Mouse (Mus musculus): ENCODE results near the gene Rptor.
"Not testable (repeated sequence)": the region's sequence is repeated elsewhere in the genome, so short reads cannot be mapped to it uniquely, and the experiment has no call there.

The Rptor gene

GRCm38 (mm10) chr11:119650456-119650855, 47.8 kb downstream of the Rptor start:
- DNase-seq (ENCODE audit: low spot score in 2 of 2), result no peak

- no peak for DNase-seq (ENCODE audit: low spot score in 2 of 2)
These were observed 50.6 kb downstream of the Rptor start for GRCm38 (mm10) chr11:119653336-119653735.

- DNase-seq (ENCODE audit: low spot score in 2 of 2), result no peak
These were observed 54.8 kb downstream of the Rptor start for GRCm38 (mm10) chr11:119657534-119657933.

DNA sequence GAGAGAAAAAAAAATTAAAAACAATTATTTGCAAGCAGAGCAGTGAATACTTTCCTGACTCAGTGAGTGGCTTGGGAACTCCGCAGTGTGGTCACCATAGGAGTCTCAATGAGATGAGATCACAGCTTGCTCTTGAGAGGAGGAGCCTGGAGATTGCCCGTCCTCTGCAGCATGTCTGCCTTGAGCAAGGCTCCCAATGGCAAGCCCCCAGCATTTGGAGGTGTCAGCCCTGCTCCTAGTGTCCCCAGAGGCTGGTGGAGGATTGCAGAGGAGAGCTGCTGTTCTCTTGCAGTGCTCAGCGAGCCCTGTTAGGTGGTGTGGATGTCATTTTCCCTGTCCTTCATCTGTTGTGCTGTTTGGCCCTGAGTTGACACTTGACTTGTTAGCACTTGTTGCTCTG, 56.6 kb downstream of the Rptor start:
- no peak for DNase-seq (ENCODE audit: low spot score in 2 of 2)

- DNase-seq (ENCODE audit: low spot score in 2 of 2), result not testable (repeated sequence)
These were observed 58.8 kb downstream of the Rptor start for GRCm38 (mm10) chr11:119661479-119661878.

DNA sequence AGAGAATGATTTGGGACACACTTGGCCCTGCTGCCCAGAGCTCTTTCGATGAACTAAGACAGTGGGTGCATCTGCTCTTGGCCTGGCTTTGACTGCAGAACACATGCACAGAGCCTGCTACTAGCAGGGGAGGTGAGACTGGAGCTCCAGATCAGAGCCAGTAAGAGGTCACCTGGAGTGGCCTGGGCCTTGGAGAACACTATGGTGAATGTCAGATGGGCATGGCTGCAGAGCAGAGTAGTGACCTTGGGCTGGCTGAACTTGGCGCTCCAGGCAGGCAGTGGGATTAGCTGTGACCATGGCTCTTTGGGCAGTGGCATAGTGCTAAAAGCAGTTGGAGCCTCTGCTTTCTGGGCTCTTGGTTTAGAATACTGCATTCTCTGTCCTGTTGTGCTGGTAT, 61.2 kb downstream of the Rptor start:
- DNase-seq (ENCODE audit: low spot score in 2 of 2), result no peak

DNA sequence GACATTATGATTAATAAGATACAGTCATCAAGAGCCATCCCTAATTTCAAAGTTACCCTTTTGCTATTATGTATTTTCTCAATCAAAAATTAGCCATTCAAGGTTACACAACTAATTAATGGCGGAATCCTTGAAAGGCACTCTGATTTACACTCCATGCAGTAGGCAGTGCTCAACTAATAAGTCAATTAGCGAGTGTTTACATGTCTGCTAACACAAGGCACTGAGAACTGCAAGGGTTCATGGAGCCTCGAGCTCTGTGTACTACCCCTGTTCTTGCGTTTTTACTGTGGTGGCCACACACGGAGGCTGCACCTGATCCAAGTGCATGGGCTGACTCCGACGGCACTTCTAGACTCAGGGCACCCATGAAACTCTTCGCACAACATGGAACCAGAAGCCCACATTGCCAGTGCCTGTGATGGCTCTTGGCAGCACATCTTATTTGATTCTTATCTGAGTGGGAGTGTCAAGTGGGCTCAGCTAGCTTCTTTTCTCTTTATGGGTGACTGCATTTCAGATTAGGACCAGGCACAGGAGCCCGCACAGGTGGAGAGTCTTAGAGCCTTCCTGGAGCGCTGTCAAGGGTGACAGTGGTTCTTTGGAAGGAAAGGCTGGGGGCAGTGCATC, 62.1 kb downstream of the Rptor start:
- DNase-seq (ENCODE audit: low spot score in 2 of 2), result no peak

DNA sequence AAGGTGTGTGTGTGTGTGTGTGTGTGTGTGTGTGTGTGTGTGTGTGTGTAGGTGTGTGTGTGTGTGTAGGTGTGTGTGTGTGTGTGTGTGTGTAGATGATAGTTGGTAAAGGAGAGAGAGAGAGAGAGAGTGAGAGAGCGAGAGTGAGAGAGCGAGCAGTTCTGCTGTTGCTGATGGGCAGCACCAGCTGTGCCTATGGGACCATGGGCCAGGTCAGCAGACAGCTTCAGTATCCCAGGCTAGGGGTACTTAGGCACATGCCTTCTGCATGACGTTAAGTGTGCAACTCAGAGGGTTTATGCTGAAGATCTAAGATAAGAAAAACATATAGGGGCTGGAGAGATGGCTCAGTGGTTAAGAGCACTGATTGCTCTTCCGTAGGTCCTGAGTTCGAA, 62.6 kb downstream of the Rptor start:
- DNase-seq (ENCODE audit: low spot score in 2 of 2), result no peak

GRCm38 (mm10) chr11:119666567-119667108, 63.9 kb downstream of the Rptor start:
- DNase-seq (ENCODE audit: low spot score in 2 of 2), result no peak

DNA sequence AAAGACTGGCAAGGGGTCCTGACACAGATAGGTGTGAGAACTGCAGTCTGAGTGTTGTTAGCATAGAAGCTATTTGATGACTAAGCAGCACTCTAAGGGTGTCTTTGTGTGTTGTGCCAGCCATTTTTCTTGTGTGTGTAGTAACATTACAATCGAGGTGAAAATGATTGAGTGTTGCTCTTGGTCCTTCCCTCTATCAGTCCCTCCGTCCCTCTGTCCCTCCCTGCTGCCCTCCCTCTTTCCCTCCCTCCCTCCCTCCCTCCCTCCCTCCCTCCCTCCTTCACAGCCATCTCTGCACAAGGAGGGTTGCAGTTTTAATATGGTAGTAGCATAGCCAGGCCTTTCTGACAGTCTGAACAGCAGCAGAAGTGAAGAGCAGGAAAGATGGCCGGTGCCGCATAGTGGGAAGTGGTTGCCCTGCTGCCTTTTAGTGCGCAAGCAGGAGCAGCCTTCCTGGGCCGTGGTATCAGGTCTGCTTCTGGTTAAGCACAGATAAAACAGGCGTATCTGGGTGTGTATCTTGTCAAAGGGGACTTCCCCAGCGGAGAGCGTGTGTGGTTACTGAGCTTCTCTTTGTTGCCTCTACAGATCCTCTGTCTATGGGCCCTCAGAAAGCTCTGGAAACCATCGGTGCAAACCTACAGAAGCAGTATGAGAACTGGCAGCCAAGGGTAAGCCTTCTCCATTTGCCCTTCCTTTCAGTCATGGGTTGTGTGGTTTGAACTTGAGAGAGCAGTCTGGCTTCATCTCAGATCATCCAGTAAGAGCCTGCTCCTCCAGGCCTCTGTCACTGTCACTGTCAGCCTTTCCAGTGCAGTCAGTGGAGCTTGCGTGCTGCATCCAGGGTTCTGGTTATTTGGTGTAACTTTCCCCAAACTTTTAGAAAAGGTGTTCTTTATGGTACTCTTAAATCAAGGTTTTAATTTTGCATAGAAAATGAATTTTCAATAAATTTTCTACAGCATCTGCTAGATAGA, 68.3 kb downstream of the Rptor start:
- DNase-seq (ENCODE audit: low spot score in 2 of 2), result peak; percentile 77 to 86

DNA sequence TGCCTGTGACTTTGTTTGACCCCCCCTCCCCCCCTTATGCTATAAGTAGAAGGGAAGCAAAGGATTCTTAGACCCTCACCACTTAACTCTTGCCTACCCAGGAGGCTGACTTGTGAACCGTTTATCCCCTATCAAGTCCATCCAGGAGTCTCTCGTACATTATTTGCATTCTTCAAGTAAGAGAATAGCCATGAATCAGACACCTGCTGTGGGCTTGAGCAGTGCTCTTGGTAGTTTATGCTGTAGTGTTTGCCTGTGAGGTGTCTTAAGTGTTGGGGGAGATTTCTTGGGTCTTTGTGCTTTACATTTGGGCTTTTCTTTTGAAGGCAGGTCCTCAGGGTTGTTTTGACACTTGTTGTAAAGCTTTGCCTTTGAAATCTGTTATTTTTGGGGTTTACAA, 69.3 kb downstream of the Rptor start:
- no peak for DNase-seq (ENCODE audit: low spot score in 2 of 2)

DNA sequence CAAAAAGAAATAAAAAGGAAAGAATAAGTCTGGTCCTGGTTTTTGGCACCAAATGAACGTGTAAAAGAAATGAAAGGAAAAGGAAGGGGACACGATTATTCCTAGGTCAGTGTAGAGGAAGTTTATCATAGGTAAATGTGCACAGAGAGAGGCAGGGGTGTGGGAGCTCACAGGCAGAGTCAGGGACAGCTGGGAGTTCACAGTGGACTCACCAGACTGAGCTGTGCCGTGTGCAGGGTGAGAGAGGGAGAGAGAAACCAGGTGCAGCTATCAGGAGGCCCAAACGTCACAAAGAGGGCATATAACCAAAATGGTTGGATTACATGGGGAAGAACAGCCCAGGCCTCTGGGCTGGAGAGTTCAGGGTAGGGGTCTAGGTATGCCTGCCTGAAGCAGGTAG, 70.1 kb downstream of the Rptor start:
- no peak for DNase-seq (ENCODE audit: low spot score in 2 of 2)

- no peak for DNase-seq (ENCODE audit: low spot score in 2 of 2)
These were observed 72.1 kb downstream of the Rptor start for GRCm38 (mm10) chr11:119674835-119675234.

DNA sequence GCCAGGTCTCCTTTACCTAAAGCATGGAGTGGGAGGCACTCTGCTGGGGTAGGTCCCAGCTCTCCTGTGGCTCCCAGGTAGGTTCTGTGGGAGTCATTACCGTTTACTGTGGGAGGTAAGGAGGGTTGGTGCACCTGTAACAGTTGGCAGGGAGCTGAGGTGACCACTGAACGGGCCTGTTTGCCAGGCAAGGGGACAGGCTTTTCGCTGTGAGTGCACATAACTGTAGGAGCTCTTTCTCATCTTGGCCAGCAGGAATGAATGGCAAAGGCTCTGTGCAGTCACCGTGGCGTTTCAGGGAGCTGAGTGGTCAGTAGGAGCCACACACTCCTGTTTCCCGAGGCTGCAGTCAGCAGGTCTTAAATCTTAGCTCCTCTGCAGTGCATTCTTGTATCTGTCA, 72.8 kb downstream of the Rptor start:
- DNase-seq (ENCODE audit: low spot score in 2 of 2), result no peak

DNA sequence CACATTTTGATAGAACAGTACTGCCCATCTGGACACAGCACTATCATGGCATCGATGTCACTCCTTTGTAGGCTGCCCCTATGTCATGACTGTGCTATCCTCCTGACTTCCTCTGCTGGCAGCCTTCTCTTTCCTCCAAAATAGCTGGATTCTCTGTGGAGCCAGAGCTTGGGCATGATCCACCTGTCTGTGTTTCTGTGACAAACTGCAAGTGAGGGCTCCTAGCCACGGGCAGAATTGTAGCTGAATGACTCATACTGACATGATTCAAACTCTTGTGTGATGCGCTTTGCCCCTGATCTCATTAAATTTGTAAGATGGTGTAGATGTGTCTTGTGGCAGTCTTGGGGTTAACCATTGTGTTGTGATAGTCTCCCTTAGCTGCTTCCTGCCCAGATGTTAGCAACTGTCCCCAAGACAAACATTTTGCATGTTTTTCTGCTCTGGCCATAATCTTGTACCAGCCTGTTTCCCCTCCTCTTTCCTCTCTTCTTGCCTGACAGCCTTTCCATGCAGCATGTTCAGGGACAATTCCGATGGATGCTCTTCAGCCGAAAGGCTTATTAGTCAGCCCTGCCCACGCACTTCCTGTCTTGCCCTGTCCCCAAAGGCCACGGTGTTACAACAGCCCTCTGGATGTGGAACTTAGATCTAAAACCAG, 74.2 kb downstream of the Rptor start:
- peak; percentile 49 to 75 for DNase-seq (ENCODE audit: low spot score in 2 of 2)

GRCm38 (mm10) chr11:119678427-119678826, 75.7 kb downstream of the Rptor start:
- DNase-seq (ENCODE audit: low spot score in 2 of 2), result no peak

DNA sequence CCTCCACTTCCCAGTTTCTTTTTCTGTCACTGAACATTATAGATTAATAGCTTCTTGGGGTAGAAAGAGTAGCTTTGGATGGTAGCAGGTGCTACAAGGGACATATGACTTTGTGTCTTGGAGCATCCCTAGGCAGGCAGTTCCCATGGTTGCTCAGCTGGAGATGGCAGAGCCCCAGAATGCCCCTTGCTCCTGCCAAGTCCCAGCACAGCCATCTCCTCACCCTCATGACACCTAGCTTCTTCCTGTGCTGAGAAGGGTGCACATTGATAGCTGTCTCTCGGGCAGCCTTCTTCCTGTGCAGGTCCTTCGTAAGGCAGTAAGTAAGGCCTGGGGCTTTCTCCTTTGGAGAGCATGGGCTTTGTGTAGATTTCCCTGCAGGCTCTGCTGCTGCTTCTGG, 78.0 kb downstream of the Rptor start:
- peak in 1 of 2 experiments; percentile 43 for DNase-seq (ENCODE audit: low spot score in 2 of 2)

DNA sequence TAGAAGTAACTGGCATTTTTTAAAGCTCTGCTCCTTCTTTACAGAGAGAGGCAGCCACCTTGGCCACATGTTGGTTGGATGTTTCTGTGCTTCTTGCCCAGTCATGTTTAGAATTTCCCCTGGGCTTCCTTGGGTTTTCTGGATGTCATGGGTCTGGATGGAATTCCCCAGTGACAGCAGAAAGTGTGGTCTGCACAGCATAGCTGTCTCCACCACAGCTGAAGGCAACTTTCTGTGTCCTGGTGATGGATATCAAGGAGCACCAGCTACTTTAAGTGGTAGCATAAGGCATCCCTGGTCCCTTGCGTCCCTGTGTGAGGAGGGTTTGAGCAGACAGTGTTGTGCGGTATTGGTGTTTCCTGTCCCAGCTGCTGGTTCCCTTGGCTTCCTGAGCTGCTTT, 79.6 kb downstream of the Rptor start:
- peak in 1 of 2 experiments; percentile 35 for DNase-seq (ENCODE audit: low spot score in 2 of 2)

DNA sequence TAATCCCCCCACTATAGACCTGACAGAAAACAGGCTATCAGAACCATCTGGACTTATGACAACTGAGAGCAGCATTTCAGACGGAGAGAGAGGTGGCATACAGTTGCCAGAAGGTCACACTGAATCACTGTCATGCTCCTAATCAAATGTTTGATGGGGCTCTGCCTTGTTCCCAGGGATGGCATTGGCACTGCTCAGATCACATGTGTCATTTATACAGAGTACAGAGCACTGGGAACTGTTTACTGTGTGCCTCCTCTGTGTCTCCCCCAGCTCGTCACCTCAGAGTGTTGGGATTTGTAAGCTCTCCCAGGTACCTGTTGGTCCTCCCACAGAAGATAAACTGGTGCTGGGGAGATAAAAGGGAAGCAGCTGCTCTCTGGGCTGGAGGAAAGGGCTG, 81.1 kb downstream of the Rptor start:
- no peak for DNase-seq (ENCODE audit: low spot score in 2 of 2)

DNA sequence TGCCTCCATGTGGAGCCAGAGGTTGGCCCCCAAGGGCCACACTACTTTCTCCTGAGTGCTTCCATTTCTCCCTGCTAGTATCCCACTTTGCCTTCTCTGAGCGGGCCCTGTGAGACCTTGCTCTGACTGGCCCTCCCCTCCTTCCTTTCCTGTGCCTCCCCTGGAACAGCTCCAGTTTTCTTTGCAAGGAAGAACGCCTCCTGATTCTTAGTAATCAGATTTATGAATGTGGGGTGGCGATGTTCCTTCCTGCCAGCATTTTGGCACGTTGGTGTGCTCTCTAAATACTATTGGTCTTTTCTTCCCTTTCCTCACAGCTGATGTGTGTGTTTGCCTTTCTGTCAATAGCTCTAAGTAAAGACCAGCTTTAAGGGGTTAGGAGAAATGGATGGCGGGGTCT, 82.8 kb downstream of the Rptor start:
- DNase-seq (ENCODE audit: low spot score in 2 of 2), result no peak

DNA sequence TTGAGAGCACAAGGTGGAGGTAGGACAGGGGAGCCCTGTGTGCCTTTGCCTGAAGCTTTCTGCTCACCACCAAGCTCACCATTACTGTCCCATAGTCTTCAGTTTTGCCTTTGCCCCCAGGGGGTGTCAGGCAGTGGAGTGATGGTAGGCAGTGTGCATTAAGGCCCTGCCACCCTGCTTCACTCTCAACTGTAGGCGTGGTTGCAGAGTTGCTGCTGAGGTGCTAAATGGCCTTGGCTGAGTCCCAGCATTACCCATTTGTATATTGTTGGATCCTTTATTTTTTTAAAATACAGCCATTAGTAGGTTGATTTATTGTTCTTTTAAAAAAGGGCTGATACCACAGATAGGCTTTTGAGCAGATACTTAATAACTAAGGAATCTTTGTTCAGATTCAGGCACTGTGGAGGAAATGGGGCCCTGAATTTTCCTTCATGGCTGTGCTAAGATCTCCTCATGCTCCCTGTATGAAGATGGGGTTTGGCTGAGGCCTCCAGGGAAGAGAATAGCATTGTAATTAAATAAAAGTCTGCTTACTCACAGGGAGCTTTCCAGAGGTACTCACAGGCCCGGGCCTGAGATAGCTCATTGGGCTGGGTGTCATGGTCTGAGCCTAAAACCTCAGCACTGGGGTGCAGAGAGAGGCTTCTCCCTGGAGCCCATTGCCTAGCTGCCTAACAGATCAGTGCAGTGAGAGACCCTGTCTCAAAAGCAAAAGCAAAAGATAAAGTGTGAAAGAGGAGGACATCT, 83.4 kb downstream of the Rptor start:
- DNase-seq (ENCODE audit: low spot score in 2 of 2), result no peak

GRCm38 (mm10) chr11:119687316-119687715, 84.6 kb downstream of the Rptor start:
- DNase-seq (ENCODE audit: low spot score in 2 of 2), result no peak
